Mouse (Mus musculus) brain, embryonic 14.5 days (tissue): ENCODE results near the gene Tent5b.

Experiments used
- CTCF ChIP-seq: fragments of 200-500 bp; IDR thresholded peaks from 2 replicates; pipeline ENCODE4 v1.5.1; 2012; ENCODE audit warnings: inconsistent platforms, mild to moderate bottlenecking, moderate library complexity, borderline replicate concordance; ENCODE audit not compliant: insufficient read depth, insufficient read length; ENCODE audit errors: extremely low read depth
- POLR2A ChIP-seq: fragments of 200-500 bp; IDR thresholded peaks from 2 replicates; pipeline ENCODE4 v1.6.1; 2012; ENCODE audit warnings: mild to moderate bottlenecking, inconsistent platforms, borderline replicate concordance; ENCODE audit not compliant: poor library complexity, insufficient read depth, insufficient read length, severe bottlenecking; ENCODE audit errors: extremely low read depth

DNA sequence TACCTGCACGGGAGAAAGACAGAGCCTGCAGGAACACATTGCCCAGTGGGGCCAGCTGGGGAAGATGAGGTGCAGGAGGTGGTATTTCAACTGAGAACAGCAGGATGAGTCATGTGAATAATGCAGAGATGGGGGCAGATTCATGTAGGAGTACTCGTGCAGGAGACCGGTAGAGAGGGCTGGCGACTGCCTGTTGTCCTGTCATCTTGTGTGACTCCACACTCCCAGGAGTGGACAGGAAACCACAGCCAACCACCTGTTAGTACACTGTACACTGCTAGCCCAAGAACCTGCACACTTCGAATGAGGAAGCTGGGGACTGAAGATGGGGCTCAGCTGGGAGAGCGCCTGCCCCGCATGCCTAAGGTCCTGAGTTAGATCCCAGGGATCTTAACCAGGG is 21.6 kb downstream of the Tent5b start:
- TF ChIP-seq CTCF (no peak), POLR2A (no peak)
